Mouse (Mus musculus) C2C12 (cell line): ENCODE data around the gene Ak8. TPM values are rescaled to one million over a fixed set of nuclear protein-coding genes. Genes with fewer than 3 reads are reported as not detected.

Experiments used
- H3K27me3 ChIP-seq: one replicate; pipeline ENCODE4 v1.6.1; 2011; ENCODE audit not compliant: control insufficient read depth, insufficient read depth, insufficient read length
- H3K36me3 ChIP-seq: one replicate; pipeline ENCODE4 v1.6.1; 2011; ENCODE audit not compliant: control insufficient read depth, insufficient read depth
- H3K4me3 ChIP-seq: one replicate; pipeline ENCODE4 v1.5.1; 2011; ENCODE audit warnings: mild to moderate bottlenecking, control low read depth; ENCODE audit not compliant: poor library complexity, insufficient read depth, severe bottlenecking
- H3K79me2 ChIP-seq: one replicate; pipeline ENCODE4 v1.6.1; 2011; ENCODE audit not compliant: control insufficient read depth, insufficient read depth
- H3K79me3 ChIP-seq: one replicate; pipeline ENCODE4 v1.6.1; 2011; ENCODE audit warnings: low read depth, control low read depth
- H3ac ChIP-seq: one replicate; pipeline ENCODE3; 2011; ENCODE audit warnings: low read depth; ENCODE audit not compliant: control insufficient read depth, insufficient read length
- CEBPB ChIP-seq: IDR thresholded peaks from one replicate; pipeline ENCODE4 v1.6.1; 2011; ENCODE audit warnings: low read depth, mild to moderate bottlenecking, control low read depth, moderate library complexity
- CTCF ChIP-seq: IDR thresholded peaks from one replicate; pipeline ENCODE4 v1.5.1; 2011; ENCODE audit not compliant: control insufficient read depth, insufficient read depth, insufficient read length
- FOSL1 ChIP-seq: IDR thresholded peaks from one replicate; pipeline ENCODE4 v1.8.0; 2011; ENCODE audit warnings: mild to moderate bottlenecking, low read length; ENCODE audit not compliant: poor library complexity, insufficient read depth, severe bottlenecking
- MAX ChIP-seq: IDR thresholded peaks from one replicate; pipeline ENCODE4 v1.6.1; 2011; ENCODE audit warnings: mild to moderate bottlenecking, control low read depth
- MYOD1 ChIP-seq: IDR thresholded peaks from one replicate; pipeline ENCODE4 v1.6.1; 2011; ENCODE audit warnings: low read depth; ENCODE audit not compliant: control insufficient read depth, insufficient read length
- MYOG ChIP-seq: IDR thresholded peaks from one replicate; pipeline ENCODE4 v1.6.1; 2011; ENCODE audit not compliant: control insufficient read depth, insufficient read length; ENCODE audit errors: extremely low read depth
- USF1 ChIP-seq: IDR thresholded peaks from one replicate; pipeline ENCODE4 v1.6.1; 2011; ENCODE audit warnings: low read depth, mild to moderate bottlenecking, control low read depth, moderate library complexity
- polyA plus RNA-seq: library from polyadenylated mRNA; unstranded; fragments of >200 nt; fragmentation: generic; extraction: Trizol; gene quantifications from one replicate; pipeline ENCODE4 v1.2.1, GENCODE M21; 2012; ENCODE audit warnings: missing spikeins

Ak8 gene
- polyA plus RNA-seq, 1 experiment, result 0.04 TPM

DNA sequence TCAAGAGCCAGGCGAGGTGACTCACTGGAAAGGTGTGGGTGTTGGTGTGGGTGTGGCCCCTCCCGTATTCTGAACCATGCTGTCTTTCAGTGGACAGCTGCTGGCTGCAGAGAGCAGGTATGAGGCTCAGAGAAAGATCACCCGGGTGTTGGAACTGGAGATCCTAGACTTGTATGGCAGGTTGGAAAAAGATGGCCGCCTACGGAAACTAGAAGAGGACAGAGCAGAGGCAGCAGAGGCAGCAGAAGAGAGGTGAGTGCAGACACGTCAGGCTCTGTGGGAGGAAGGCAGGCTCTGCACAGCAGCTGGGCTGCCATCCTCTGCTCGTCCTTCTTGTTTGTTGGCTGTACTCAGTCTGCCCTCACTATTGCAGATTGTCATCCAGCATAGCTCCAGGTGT, 14.1 kb upstream of the Ak8 start:
- Histone ChIP-seq H3ac (no peak overlapping the region), H3K36me3 (peaks cover 47% of the 10 kb centered on the region), H3K27me3 (no peaks in the 10 kb centered on the region), H3K79me3 (no peaks in the 10 kb centered on the region), H3K4me3 (no peak overlapping the region), H3K79me2 (no peaks in the 10 kb centered on the region)
- TF ChIP-seq CEBPB (no peak), USF1 (no peak), MAX (no peak), MYOD1 (no peak)

DNA sequence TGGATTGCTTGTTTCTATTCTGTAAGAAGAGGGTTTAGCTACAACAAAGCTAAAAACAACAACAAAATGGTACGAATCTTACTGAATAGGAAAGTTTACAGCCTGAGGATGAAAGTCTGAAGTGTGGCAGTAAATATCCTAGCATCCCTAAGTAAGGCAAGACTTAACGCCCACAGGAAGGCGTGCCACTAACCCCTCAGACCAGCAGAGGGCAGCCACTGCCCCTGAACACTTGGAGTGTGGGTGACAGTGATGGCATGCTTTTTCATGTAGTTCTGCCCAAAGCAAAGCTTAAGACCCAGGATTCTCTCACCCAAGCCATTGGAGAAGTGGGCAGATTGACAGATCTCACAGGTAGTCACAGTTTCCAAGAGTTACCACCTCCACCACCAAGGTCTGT, 11.5 kb upstream of the Ak8 start:
- no peak overlapping the region for H3ac ChIP-seq
- TF ChIP-seq FOSL1 (no peak), CTCF (peak; percentile 49)
- H3K79me3 ChIP-seq, result no peaks in the 10 kb centered on the region
- H3K4me3 ChIP-seq, result no peak overlapping the region
- H3K36me3 ChIP-seq, result peaks cover 24% of the 10 kb centered on the region
- no peaks in the 10 kb centered on the region for H3K27me3 ChIP-seq
- H3K79me2 ChIP-seq, result no peaks in the 10 kb centered on the region

DNA sequence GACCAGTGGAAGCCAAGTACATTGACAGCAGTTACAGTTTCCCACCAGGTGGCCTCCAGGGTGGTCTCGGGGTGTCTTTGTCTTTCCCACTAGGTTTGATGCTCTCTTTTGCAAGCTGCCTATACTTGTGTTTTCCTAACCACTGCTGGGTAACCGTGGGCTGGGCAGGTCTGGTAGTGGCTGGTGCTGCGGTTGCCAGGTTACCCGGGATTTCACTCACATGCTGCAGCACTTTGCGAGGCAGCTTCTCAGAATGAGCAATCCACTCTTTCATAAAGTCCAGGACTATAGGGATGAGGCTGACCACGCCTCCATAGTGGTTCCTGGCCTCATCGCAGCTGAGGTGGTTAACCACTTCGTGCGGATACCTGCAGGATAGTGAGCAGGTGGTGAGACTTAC, 7.3 kb upstream of the Ak8 start:
- Histone ChIP-seq H3K27me3 (no peaks in the 10 kb centered on the region), H3K79me2 (no peaks in the 10 kb centered on the region), H3K79me3 (no peaks in the 10 kb centered on the region), H3ac (no peak overlapping the region), H3K36me3 (no peaks in the 10 kb centered on the region), H3K4me3 (no peak overlapping the region)
- TF ChIP-seq FOSL1 (no peak), MYOG (no peak), MYOD1 (no peak), CEBPB (no peak), MAX (no peak), USF1 (no peak), CTCF (no peak)

DNA sequence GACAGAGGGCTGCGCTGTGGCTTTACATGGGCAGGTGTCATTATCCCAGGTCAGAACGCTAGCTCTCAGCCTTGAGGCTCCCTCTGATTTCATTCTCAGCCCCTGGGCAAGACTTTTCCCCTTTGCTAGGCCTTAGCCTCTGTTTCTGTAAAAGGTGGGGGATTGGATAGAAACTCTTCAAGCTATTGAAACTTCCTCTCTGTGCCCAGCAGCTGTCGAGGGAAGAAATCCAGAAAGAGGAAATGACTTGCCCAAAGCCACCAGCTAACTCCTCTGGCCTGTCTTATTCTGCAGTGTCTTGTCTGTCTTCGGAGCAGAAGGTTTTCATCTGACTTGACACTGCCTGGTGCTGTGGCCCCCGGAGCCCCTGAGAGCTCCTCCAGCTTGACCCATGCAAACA, 1.4 kb upstream of the Ak8 start:
- TF ChIP-seq MAX (no peak), USF1 (no peak), CTCF (no peak), MYOG (no peak), FOSL1 (no peak)
- Histone ChIP-seq H3K79me3 (no peaks in the 10 kb centered on the region), H3K4me3 (no peak overlapping the region), H3K36me3 (no peaks in the 10 kb centered on the region), H3K27me3 (peaks cover 10% of the 10 kb centered on the region), H3K79me2 (no peaks in the 10 kb centered on the region), H3ac (no peak overlapping the region)

DNA sequence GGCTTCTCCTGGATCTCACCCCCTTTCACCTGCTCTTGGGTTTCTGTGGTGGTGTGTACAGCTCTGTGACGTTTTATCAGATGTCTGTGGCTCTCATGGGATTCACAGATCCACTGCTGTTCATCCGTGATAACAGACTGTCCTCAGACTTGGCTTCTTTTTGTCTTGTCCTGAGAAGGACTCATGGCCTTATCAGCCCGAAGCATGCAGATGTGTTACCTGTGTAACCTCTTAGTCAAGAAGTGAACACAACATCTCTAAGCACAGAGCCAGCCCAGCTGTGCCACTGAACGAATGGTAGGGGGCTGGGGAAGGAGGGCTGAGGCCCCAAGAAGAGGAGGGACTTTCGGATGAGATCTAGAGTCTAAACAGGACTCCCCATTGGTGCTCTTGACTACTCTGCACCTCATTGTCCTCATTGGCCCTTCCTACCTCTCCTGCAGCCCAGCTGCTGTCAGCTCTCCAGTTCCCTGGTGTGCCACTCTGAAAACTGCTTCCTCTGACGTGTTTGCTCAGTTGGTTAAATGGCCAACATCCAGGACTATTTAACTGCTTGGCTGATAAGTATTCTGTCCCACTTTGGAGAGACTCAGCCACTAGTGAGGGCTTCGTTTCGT, 1.8 kb downstream of the Ak8 start:
- Histone ChIP-seq H3ac (no peak overlapping the region), H3K4me3 (no peak overlapping the region), H3K36me3 (no peaks in the 10 kb centered on the region), H3K27me3 (peaks cover 33% of the 10 kb centered on the region), H3K79me2 (no peaks in the 10 kb centered on the region), H3K79me3 (no peaks in the 10 kb centered on the region)
- TF ChIP-seq MAX (no peak), USF1 (no peak)

DNA sequence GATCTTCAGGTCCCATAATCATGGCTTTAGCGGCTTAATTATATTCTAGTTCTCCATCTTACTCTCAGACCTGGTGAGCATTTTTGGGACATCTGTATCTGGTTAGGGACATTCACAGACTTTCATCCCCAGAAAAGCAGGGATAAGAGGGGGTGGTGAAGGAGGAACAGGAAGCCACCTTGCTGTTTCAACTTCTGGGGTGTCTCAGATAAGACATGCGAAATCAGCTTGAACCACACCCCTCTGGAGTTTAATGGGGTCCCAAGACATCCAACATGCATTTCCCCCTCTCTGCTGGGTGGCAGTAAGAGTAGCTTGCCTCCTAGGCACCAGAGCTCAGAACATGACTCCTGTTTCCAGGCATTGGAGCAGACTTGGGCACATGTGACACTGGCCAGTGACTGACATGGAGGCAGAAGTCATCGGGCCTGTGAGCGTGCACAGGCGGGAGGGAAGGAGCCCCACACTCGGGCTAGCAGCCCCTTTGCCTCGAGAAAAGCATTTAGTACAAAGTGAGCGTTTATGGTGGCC, 6.2 kb downstream of the Ak8 start:
- no peak for TF ChIP-seq MAX
- no peak for TF ChIP-seq USF1
- no peak for TF ChIP-seq CTCF
- TF ChIP-seq MYOG, result no peak
- TF ChIP-seq MYOD1, result no peak
- no peak for TF ChIP-seq FOSL1
- TF ChIP-seq CEBPB, result no peak
- Histone ChIP-seq H3K36me3 (no peaks in the 10 kb centered on the region), H3ac (no peak overlapping the region), H3K79me3 (no peaks in the 10 kb centered on the region), H3K4me3 (no peak overlapping the region), H3K79me2 (no peaks in the 10 kb centered on the region), H3K27me3 (peaks cover 67% of the 10 kb centered on the region)

DNA sequence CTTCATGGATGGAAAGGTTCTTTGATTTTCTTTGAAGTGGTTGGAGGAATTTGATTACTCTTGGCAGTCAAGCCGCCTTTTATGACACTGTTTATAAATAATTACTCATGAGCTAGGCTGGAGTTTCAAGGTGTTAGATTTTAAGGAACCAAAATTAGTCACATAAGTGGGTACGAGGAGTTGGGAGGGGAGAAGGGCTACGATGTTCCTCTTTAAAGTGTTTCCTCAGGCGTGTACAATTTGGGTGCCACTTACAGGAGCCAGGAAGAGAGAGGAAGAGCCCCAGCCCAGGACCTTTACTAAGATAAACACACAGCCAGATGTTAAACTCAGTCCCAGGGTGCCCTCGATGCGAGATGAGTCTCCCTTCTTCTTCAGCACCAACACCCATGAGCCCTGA, 6.8 kb downstream of the Ak8 start:
- Histone ChIP-seq H3K79me3 (no peaks in the 10 kb centered on the region), H3K79me2 (no peaks in the 10 kb centered on the region), H3K36me3 (no peaks in the 10 kb centered on the region), H3K27me3 (peaks cover 68% of the 10 kb centered on the region), H3K4me3 (no peak overlapping the region), H3ac (no peak overlapping the region)
- TF ChIP-seq MYOG (no peak), MYOD1 (no peak), MAX (no peak), FOSL1 (no peak), CTCF (no peak), CEBPB (no peak), USF1 (no peak)
